In the genomic region with DNA sequence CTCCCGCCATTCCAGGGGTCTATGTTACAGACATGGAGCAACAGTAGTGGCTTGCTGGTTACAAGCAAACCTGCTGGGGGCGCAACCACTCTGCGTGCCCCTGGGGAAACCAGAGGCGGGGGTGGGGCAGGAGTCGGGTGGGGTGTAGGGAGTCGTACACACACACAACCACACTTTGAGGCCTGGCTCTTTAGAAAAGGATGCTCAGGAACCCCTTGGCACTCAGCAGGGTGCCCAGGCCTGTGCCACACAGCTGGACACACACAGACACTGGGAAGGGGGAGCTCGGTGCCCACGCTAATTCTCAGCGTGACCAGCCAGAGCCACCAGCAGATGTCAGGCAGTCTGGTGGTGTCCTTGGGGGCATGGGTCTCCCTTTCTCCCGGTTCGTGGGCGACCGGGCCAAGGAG, we compare ENCODE assay signal across 8 mouse cellular contexts. TPM values are rescaled to one million over a fixed set of nuclear protein-coding genes. Genes with fewer than 3 reads are reported as not detected.
DNase-seq lines count a peak whose midpoint lies in the region; ATAC-seq and TF ChIP-seq lines count a peak whose summit lies in the region.

No protein-coding gene starts in this region.

- 0% methylated on average over 13 of the region's 13 CpGs for WGBS in forebrain, embryonic 13.5 days
- WGBS in hindbrain, postnatal 0 days: 2% methylated on average over 10 of the region's 13 CpGs
- WGBS in liver, embryonic 12.5 days (ENCODE audit: insufficient replicate concordance): 9% methylated on average over 11 of the region's 13 CpGs
- WGBS in neural tube, embryonic 13.5 days: 0% methylated on average over 11 of the region's 13 CpGs

- H3K27me3 ChIP-seq in forebrain, embryonic 13.5 days: no peaks in the 10 kb centered on the region
- no peaks in the 10 kb centered on the region for H3K27me3 ChIP-seq in hindbrain, postnatal 0 days (ENCODE audit: insufficient read depth, low read length)
- H3K27me3 ChIP-seq in liver, embryonic 12.5 days (replicated peaks): peaks cover 18% of the 10 kb centered on the region
- H3K27me3 ChIP-seq in neural tube, embryonic 13.5 days: no peaks in the 10 kb centered on the region

- peak; percentile 1; the same call in 1 of the 2 replicates for ATAC-seq in forebrain, embryonic 13.5 days
- peak; percentile 5 for ATAC-seq in hindbrain, postnatal 0 days
- no peak for ATAC-seq in liver, embryonic 12.5 days
- ATAC-seq in neural tube, embryonic 13.5 days (ENCODE audit: low read depth): peak; percentile 0; the same call in 1 of the 2 replicates

- peak; percentile 97 for DNase-seq in heart, adult 11 months
- DNase-seq in heart, adult 8-10 months (ENCODE audit: low spot score): no peak
- peak; percentile 49 for DNase-seq in ZHBTc4 (ENCODE audit: low read depth, low spot score)
- DNase-seq in hindbrain, postnatal 0 days (ENCODE audit: low spot score): peak; percentile 67
- no peak for DNase-seq in T-cell, adult 2 months (ENCODE audit: low spot score)

- peak overlapping the region; percentile 86 for H3K4me3 ChIP-seq in forebrain, embryonic 13.5 days
- H3K4me3 ChIP-seq in hindbrain, postnatal 0 days (ENCODE audit: low read length): peak overlapping the region; percentile 98
- peak overlapping the region; percentile 75 for H3K4me3 ChIP-seq in liver, embryonic 12.5 days
- H3K4me3 ChIP-seq in neural tube, embryonic 13.5 days: peak overlapping the region; percentile 58

- peak; percentile 42 for TF ChIP-seq CTCF in hindbrain, postnatal 0 days (IDR thresholded peaks at IDR 0.05; ENCODE audit: low read depth)

- H3K9me3 ChIP-seq in forebrain, embryonic 13.5 days (replicated peaks): no peaks in the 10 kb centered on the region
- H3K9me3 ChIP-seq in hindbrain, postnatal 0 days (ENCODE audit: low read length): no peaks in the 10 kb centered on the region
- H3K9me3 ChIP-seq in liver, embryonic 12.5 days (replicated peaks): no peaks in the 10 kb centered on the region
- no peaks in the 10 kb centered on the region for H3K9me3 ChIP-seq in neural tube, embryonic 13.5 days

- H3K27ac ChIP-seq in forebrain, embryonic 13.5 days: peak overlapping the region; percentile 100
- H3K27ac ChIP-seq in hindbrain, postnatal 0 days: peak overlapping the region; percentile 100
- peak overlapping the region; percentile 88 for H3K27ac ChIP-seq in liver, embryonic 12.5 days
- H3K27ac ChIP-seq in neural tube, embryonic 13.5 days (replicated peaks): peak overlapping the region; percentile 100

- H3K4me2 ChIP-seq in forebrain, embryonic 13.5 days: peak overlapping the region; percentile 73
- H3K4me2 ChIP-seq in hindbrain, postnatal 0 days (ENCODE audit: low read depth, low read length): peak overlapping the region; percentile 93
- peak overlapping the region; percentile 98 for H3K4me2 ChIP-seq in liver, embryonic 12.5 days
- peak overlapping the region; percentile 83 for H3K4me2 ChIP-seq in neural tube, embryonic 13.5 days

- H3K36me3 ChIP-seq in forebrain, embryonic 13.5 days (ENCODE audit: poor library complexity, severe bottlenecking): no peaks in the 10 kb centered on the region
- no peaks in the 10 kb centered on the region for H3K36me3 ChIP-seq in hindbrain, postnatal 0 days (ENCODE audit: insufficient read depth, low read length)
- no peaks in the 10 kb centered on the region for H3K36me3 ChIP-seq in liver, embryonic 12.5 days
- H3K36me3 ChIP-seq in neural tube, embryonic 13.5 days: no peaks in the 10 kb centered on the region

- peaks cover 44% of the 10 kb centered on the region for H3K4me1 ChIP-seq in forebrain, embryonic 13.5 days
- H3K4me1 ChIP-seq in hindbrain, postnatal 0 days (ENCODE audit: insufficient read depth, low read length): peaks cover 19% of the 10 kb centered on the region; the same call in 1 of the 2 replicates
- H3K4me1 ChIP-seq in liver, embryonic 12.5 days: peaks cover 44% of the 10 kb centered on the region
- peaks cover 40% of the 10 kb centered on the region for H3K4me1 ChIP-seq in neural tube, embryonic 13.5 days (replicated peaks)

- H3K9ac ChIP-seq in forebrain, embryonic 13.5 days: peak overlapping the region; percentile 98
- H3K9ac ChIP-seq in hindbrain, postnatal 0 days (replicated peaks; ENCODE audit: low read length): peak overlapping the region; percentile 100
- peak overlapping the region; percentile 87 for H3K9ac ChIP-seq in liver, embryonic 12.5 days
- peak overlapping the region; percentile 99 for H3K9ac ChIP-seq in neural tube, embryonic 13.5 days

RNA-seq across cellular contexts. Expression of gene Rhob, which starts 1.2 kb away (rescaled TPM):
- 100 to 1,000 TPM; 134 to 157 (median 146) TPM for total RNA-seq in heart, adult 8-10 months (2022)
- polyA plus RNA-seq in forebrain, embryonic 13.5 days (2015; fragmentation: Nextera tagmentation; extraction: Ambion mirVana): 40.4 and 42.3 TPM in 2 replicates
- 356 and 385 TPM in 2 replicates for total RNA-seq in hindbrain, postnatal 0 days (2014; rRNA removed)
- polyA plus RNA-seq in hindbrain, postnatal 0 days (2015; fragmentation: Nextera tagmentation; extraction: Ambion mirVana): 71.4 and 71.7 TPM in 2 replicates
- polyA plus RNA-seq in liver, embryonic 12.5 days (2016; fragmentation: Nextera tagmentation; extraction: Ambion mirVana): 12.3 and 12.4 TPM in 2 replicates
- 80.6 and 81.1 TPM in 2 replicates for polyA plus RNA-seq in neural tube, embryonic 13.5 days (2015; fragmentation: Nextera tagmentation; extraction: Ambion mirVana)

Comparison
In these comparisons a context has a peak if more than half of its experiments do, and no peak if none do; other contexts are left out.
1. DNase-seq: peak in heart, adult 11 months (single experiment), ZHBTc4 (single experiment) and hindbrain, postnatal 0 days (single experiment); none in heart, adult 8-10 months (single experiment) and T-cell, adult 2 months (single experiment).
2. Peak in every context shown above with its lines, with median percentiles within 50 percentile points of each other: H3K27ac ChIP-seq, H3K4me2 ChIP-seq, H3K4me3 ChIP-seq and H3K9ac ChIP-seq.